Mouse (Mus musculus) urinary bladder, postnatal 14 days (tissue): ENCODE measurements around the gene Gm6871.
"Not testable (repeated sequence)": the region's sequence is repeated elsewhere in the genome, so short reads cannot be mapped to it uniquely, and the experiment has no call there.

Source experiments
- DNase-seq: peaks from one replicate; pipeline ENCODE4 v3.0.0; 2021; ENCODE audit warnings: low spot score

Gm6871 gene

DNA sequence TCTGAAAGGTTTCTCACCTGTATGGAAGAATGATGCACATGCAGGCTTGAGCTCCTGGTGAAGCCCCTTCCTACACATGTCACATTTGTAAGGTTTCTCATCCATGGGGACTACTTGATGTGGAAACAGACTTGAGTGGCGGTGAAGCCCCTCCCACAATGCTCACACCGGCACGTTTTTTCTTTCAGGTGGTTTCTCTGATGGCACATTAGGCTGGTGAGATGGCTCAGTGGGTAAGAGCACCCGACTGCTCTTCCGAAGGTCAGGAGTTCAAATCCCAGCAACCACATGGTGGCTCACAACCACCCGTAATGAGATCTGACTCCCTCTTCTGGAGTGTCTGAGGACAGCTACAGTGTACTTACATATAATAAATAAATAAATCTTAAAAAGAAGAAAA, at the start of gene Gm6871:
Gene Gm6871, minus strand, starts transcription at position 101 of the 400 bp plus-strand sequence.
- not testable (repeated sequence) for DNase-seq

DNA sequence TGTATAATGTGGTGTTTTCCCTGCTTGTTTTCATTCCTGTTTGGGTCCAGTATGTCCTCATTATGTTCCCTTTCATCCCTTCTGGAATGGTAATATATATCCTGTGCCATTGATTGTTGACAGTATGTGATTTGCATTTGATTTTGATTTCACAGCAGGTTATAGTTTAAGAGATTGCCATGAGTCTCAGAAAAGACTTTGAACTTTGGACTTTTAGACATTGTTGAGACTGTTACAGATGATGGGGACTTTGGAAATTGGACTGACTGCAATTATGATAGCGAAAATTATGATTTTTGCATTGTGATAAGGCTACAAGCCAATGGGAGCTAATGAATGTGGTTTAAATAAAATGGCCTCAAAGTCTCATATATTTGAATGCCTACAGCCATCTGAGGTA, 42.8 kb upstream of the Gm6871 start:
- DNase-seq: not testable (repeated sequence)

DNA sequence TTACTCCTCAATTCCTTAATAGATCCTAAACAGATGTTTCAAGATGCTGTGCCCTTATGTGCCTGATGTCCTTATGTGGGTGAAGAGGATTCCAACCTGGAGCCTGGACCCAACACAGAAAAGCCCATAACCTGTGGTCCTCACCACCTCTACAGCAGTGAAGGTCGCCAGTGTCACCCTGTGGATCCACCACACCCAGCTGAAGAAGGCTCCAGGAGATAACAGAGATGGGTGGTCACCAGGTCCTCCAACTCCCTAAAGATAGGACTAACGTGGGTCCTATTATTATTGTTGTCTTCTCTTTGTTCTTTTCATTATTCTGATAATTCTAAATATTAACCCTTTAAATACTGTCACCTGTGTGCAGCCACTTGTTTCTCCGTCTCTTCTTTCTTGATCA, 38.2 kb upstream of the Gm6871 start:
- DNase-seq: no peak

GRCm38 (mm10) chr7:41599932-41600548, 26.6 kb upstream of the Gm6871 start:
- no peak for DNase-seq

GRCm38 (mm10) chr7:41599034-41599813, 25.8 kb upstream of the Gm6871 start, which contains the start of gene 2610021A01Rik:
Gene 2610021A01Rik (plus strand): TSS chr7:41599230.
- DNase-seq: peak; percentile 92

- no peak for DNase-seq
These were observed 25.2 kb upstream of the Gm6871 start for GRCm38 (mm10) chr7:41598615-41599014.

DNA sequence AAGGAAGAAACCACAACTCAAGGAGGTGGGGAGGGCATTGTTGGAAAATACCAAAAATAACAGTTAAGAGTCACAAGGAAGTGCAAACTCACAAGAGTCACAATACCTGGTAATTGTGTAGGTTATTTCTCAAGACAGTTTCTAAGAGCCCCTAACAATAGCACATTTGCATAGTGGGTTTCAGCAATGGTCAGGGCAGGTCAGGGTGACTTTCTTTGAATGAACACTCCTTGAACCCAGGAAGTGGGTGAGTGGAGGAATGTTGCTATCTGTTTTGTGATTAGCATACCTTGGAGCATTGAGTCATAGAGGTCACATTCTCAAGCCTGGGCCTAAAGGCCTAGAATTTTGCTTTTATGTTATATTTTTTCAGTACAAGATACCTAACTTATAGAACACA, 14.4 kb upstream of the Gm6871 start:
- not testable (repeated sequence) for DNase-seq

- no peak for DNase-seq
These were observed 8.6 kb upstream of the Gm6871 start for GRCm38 (mm10) chr7:41582028-41582427.

DNA sequence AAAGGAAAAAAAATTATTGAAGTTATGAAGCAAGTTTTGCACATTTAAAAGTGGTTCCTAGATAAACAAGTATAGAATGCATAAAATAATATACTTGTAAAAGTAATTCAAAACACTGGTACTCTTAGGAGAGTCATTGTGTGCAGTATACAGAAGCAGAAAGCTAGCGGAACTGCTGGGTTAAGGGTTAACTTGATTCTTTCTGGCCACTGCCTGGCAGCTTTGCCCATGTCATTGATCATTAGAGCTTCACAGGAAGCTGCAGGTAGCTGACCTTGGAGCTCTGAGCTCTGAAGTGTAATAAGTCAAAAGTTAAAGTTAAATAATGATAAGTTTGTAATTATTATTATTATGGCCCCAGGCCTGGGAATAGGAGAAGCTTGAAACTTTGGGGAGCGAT, 4.5 kb upstream of the Gm6871 start:
- no peak for DNase-seq

DNA sequence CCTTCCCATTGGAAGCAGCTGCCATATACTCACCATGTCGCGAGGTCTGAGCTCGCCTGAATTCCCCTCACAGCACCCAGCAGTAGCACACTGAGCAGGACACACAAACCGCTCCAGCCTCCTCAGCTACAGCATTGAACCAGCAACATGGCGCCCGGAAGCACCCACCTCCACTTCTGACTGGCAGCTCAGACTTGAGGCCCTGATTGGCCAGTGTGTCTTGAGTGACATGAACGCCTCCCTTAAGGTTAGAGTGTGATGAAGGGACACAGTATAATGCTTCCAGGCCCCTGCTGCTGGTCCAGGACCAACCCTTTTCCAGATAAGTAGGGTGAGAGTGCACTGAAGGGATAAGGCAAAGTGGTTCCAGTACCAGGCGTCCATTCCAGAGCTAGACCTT, 12.8 kb downstream of the Gm6871 start:
- no peak for DNase-seq

- no peak for DNase-seq
These were observed 60.8 kb downstream of the Gm6871 start for GRCm38 (mm10) chr7:41512672-41513071.

GRCm38 (mm10) chr7:41512207-41512606, 61.3 kb downstream of the Gm6871 start:
- no peak for DNase-seq

GRCm38 (mm10) chr7:41502402-41502801, 71.1 kb downstream of the Gm6871 start:
- DNase-seq: no peak

- peak; percentile 68 for DNase-seq
These were observed 73.1 kb downstream of the Gm6871 start for GRCm38 (mm10) chr7:41500151-41500934.

- DNase-seq: peak; percentile 99
These were observed 73.9 kb downstream of the Gm6871 start, which contains the start of the genes Gm20449 and AW146154 for GRCm38 (mm10) chr7:41499389-41500049. Gene Gm20449 (minus strand): TSS chr7:41499417. Gene AW146154 (minus strand): TSS chr7:41499890.

DNA sequence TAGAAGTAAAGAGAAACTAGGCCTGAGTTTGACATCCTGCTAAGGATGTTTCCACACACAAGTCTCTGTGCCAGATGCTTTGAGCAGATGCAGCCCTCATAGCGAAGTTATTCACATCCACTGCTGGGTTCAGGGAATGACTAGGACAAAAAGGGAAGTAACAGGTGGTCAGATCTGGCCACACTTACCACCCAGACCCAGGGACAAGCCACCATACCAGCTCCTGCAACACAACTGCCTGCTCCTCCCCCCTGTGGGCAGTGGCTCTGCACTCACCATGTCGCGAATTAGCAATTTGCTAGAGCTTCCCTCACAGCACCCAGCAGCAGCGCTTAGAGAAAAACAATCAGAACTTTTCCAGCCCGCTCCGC, 74.5 kb downstream of the Gm6871 start:
- not testable (repeated sequence) for DNase-seq

DNA sequence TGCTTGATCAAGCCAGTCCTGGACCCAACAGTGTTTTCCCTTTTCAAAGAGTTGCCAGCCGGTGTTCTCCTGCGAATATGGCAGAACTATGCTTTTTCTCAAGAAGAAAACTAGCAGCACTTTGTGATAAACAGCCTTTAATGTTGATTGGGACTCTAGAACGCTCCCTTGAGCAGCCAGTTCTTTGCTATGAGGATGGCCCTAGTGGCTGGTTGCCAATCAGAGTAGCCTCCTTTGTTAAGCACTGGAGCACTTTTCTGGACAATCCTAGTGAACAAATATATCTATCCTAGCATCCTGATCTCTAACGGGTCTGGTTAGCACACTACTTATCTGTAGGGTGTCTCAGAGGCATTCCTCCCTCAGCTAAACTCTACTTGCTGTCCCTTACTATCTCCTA, 75.0 kb downstream of the Gm6871 start:
- not testable (repeated sequence) for DNase-seq

- DNase-seq: no peak
These were observed 75.6 kb downstream of the Gm6871 start for GRCm38 (mm10) chr7:41497871-41498270.
